Mouse (Mus musculus) brain, embryonic 14.5 days (tissue): ENCODE results near the gene Ptp4a2. TPM values are rescaled to one million over a fixed set of nuclear protein-coding genes. Genes with fewer than 3 reads are reported as not detected.

Experiments
- DNase-seq: peaks from one replicate; pipeline ENCODE4 v3.0.0-alpha.2; 2011; ENCODE audit warnings: low read depth
- CTCF ChIP-seq: fragments of 200-500 bp; IDR thresholded peaks from 2 replicates; pipeline ENCODE4 v1.5.1; 2012; ENCODE audit warnings: inconsistent platforms, mild to moderate bottlenecking, moderate library complexity, borderline replicate concordance; ENCODE audit not compliant: insufficient read depth, insufficient read length; ENCODE audit errors: extremely low read depth
- POLR2A ChIP-seq: fragments of 200-500 bp; IDR thresholded peaks from 2 replicates; pipeline ENCODE4 v1.6.1; 2012; ENCODE audit warnings: mild to moderate bottlenecking, inconsistent platforms, borderline replicate concordance; ENCODE audit not compliant: poor library complexity, insufficient read depth, insufficient read length, severe bottlenecking; ENCODE audit errors: extremely low read depth
- polyA plus RNA-seq: library from polyadenylated mRNA; depleted of rRNA; stranded (reverse); fragments of >200 nt; gene quantifications from 2 replicates; pipeline ENCODE4 v1.2.3, GENCODE M21; 2012

Ptp4a2 gene
- polyA plus RNA-seq, 1 experiment: 106 TPM

DNA sequence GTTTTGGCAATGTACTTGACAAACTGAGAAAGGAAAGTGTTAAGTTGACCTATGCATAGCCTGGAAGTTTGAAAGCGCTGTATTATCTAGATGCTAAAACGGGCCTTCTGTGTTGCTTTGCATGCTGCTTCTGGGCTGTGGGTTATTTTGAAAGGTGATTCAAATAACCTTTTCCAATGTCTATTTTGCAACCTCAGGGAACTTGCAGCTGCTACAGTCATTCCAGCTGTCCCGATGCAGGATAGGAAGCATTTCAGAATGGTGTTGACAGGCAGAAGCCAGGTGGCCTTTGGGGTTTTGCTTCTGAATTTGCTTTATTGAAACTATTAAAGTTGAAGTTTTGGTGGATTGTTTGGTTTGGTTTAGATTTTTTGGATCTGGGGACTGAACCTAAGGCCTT, 17.1 kb downstream of the Ptp4a2 start:
- no peak for DNase-seq
- TF ChIP-seq CTCF (no peak), POLR2A (no peak)

DNA sequence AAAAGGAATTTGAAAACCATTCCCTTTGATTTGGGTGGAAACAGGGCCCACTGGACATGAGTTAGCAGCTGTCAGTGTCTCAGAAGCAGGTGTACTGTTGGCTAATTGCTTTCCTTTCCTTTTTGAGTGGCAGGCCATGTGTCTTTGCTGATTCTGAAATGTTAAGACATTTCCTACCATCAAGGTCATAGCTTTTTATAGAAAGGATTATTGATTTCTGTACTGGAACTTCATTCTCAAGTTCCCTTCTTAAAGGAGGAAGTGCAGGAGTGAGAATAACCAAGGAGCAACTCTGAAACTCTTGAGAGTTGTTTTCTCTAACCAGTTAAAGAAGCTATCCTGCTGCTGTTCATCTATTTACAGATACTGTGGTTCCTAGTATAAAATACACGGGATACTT, 18.8 kb downstream of the Ptp4a2 start:
- no peak for TF ChIP-seq POLR2A
- TF ChIP-seq CTCF: no peak
- peak; percentile 8 for DNase-seq

DNA sequence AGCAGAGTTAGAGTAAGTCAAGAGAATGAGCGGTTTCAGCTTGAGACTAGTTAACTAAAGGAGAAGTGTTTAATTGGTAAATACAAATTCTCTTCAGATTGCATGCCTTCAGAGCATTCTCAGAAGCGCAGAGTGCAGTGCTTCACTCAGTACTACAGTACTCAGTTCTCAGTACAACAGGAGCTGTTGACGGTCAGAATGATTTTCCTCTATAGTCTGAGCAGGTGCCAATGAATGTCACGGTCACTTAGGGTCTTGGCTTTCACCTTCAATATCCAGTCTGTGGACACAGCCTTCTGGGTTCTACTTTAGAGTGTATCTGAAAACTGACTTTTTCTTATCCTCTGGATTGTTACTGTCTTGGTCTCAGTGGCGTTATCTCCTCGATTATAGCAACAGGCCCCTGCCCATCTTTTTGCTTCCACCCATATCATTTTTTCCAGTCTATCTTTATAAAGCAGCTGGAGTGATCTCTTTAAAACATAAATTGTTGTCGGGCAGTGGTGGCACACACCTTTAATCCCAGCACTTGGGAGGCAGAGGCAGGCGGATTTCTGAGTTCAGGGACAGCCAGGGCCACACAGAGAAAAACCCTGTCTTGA, 19.4 kb downstream of the Ptp4a2 start:
- no peak for DNase-seq
- TF ChIP-seq POLR2A (no peak), CTCF (no peak)

DNA sequence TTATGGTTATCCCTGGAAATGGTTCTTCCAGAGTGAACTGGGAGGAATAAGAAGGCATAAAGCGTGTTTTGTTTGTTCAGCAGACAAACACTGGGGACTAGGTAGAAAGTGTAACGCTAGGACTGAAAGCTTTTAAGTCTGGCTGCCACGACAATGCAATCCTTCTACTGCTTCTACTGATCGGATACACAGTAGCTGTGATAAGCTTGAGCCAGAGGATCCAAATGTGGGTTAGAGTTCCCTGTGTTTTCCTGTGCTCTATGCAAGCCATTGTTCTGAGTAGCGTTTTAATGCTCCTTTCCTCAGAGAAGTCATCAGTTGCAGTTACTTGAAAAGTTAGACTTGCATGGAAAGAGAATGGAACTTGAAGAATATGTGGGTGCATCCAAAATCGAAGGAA, 23.6 kb downstream of the Ptp4a2 start:
- TF ChIP-seq POLR2A (no peak), CTCF (no peak)
- DNase-seq: no peak

DNA sequence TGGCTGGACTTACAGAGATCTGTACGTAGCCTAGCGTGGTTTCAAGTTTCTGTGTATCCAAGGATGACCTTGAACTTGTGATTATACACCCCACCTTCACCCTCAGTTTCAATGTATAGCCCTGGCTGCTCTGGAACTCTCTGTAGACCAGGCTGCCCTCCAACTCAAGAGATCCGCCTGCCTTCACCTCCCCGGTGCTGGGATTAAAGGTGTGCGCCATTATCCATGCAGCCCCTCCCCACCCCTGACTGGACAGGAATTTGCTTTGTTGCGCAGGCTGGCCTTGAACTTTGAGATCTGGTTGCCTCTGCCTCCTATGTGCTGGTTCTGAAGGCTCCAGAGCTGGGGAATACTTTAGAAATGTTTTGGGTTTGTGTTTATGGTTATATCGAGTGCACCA, 24.3 kb downstream of the Ptp4a2 start:
- DNase-seq: no peak
- TF ChIP-seq POLR2A (no peak), CTCF (no peak)

DNA sequence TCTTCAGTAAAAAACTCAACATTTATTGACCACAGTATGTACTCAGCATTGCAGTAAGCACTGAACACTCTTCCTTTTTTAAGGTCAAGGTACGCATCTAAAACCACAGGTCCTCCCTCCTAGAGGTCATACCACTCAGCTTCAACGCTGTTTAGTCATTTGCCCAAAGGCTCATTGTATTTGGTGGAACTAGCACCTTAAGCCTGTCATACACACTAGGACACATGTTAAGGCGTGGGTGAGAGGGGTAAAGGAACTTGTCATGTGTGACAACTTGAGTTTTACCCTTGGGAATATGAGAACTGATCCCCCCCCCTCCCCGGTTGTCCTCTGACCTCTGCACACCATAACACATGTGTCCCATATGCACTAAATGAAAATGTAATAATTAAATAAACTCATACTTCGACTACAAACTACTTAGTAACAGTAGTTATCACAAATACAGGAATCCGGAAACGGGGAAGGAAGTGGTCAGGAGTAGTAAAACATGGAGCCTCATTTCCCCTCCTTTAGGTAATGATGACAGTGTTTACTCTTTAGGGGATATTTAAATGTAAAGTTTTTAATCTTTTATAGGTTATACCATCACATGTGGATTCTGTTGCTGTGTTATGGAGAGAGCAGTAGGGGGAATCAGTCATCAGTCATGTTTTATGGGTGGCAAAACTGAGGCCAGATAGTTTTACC, 29.0 kb downstream of the Ptp4a2 start:
- no peak for DNase-seq
- TF ChIP-seq POLR2A (no peak), CTCF (no peak)

DNA sequence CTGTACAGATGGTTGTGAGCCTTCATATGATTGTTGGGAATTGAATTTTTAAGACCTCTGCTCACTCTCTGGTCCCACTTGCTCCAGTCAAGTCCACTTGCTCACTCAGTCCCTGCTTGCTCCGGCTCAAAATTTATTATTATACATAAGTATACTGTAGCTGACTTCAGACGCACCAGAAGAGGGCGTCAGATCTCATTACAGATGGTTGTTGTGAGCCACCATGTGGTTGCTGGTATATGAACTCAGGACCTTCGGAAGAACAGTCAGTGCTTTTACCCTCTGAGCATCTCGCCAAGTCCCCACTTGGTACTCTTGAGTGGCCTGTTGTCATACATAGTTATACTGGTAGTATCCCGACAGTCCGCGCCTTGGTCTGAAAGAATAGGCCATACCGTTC, 35.8 kb downstream of the Ptp4a2 start:
- TF ChIP-seq CTCF (no peak), POLR2A (no peak)
- DNase-seq: no peak

DNA sequence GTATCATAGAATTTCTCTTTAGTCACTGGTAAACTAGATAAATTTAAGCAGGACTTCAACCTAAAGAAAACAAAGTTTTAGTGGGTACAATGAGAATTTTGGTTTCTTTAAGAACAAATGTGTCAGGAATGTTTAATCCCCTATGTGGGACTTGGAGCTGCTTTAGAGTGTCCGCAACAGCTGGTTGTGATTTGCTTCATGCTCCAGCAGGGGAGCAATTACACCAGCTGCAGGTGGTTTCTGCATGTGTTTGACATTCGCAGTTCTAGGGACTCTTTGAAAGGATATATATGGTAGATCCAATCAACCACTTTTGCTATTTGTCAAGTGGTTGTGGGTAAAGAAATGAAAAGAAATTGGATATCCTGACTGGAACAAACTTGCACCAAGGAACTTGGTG, 39.5 kb downstream of the Ptp4a2 start:
- DNase-seq: no peak
- TF ChIP-seq CTCF (peak; percentile 5; the same call in 1 of the 2 replicates), POLR2A (no peak)

DNA sequence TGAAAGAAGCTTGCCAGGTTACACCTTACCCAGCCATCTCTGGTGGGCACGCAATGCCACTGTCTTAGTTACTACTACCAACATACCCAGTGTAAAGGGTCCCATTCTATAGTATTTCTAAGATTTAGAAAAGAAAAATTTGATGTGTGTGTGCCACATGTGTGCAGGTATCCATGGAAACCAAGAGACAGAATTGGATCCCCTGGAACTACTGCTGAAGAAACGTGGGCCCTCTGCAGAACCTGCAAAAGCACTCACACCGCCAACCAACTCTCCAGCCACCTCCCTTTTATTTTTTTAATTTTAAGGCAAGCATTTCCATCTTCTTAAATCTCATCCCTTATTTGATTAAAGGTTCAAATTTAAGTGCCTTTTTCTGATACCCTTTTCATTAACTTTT, 40.8 kb downstream of the Ptp4a2 start:
- DNase-seq: no peak
- TF ChIP-seq CTCF: no peak
- TF ChIP-seq POLR2A: no peak

DNA sequence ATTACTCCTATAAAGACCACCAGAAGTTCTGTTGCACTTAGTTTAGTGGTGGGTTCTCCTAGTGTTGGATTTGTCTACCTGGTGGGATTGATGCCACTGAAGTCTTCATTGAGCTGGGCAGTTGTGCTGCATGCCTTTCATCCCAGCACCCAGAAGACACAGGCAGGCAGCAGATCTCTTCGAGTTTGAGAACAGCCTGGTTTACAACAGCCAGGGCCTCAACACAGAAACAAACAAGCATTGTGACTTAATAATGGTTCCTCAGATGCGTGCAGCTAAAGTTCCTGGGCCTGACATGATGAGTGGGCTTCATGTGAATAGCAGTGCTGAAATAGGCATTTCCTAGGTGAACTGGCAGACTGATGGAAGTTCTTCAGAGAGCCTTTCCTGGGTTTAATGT, 42.0 kb downstream of the Ptp4a2 start:
- TF ChIP-seq POLR2A: no peak
- TF ChIP-seq CTCF: no peak
- no peak for DNase-seq

DNA sequence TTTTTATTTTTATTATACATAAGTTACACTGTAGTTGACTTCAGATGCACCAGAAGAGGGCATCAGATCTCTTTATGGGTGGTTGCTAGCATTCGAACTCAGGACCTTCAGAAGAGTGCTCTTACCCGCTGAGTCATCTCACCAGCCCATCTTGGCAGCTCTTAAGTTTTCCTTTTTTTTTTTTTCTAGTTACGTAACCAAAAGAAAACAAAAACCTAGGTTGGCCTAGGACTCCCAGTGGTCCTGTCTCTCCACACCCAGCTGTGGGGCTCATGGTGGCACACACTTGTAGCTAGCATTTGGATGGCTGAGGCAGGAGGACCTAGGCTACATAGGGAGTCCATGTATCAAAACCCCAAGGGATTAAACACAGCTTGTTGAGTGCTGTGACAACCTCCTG, 43.0 kb downstream of the Ptp4a2 start:
- no peak for TF ChIP-seq POLR2A
- TF ChIP-seq CTCF: no peak
- no peak for DNase-seq

DNA sequence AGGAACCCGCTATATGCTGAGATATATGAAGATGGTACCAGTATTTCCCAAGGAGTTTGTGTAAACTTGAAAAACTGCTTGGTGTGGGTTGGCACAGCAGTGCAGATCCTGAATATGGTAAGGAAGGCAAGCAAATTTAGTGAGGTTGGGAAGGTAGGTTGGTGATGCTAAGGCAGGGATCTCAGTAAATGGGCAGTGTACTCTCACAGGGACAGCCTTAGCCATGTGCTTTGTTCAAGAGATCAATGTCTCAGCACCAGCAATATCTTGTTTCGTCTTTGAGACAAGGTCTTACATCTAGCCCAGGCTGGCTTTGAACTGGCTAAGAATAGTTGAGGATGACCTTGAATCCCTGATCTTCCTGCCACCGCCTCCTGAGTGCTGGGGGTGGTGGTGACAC, 43.6 kb downstream of the Ptp4a2 start:
- DNase-seq: no peak
- no peak for TF ChIP-seq POLR2A
- TF ChIP-seq CTCF: no peak
